Mouse (Mus musculus) midbrain, postnatal 0 days (tissue): ENCODE data around the gene Gpr6. TPM values are rescaled to one million over a fixed set of nuclear protein-coding genes. Genes with fewer than 3 reads are reported as not detected.

Experiments used
- ATAC-seq: fragments of 200-750 bp; cut with Nextera tagmentation; 2 replicates; pipeline ENCODE4 v1.8.0; 2017; ENCODE audit warnings: moderate number of reproducible peaks, mild to moderate bottlenecking, moderate TSS enrichment, moderate library complexity; ENCODE audit not compliant: low FRiP score
- DNase-seq: peaks from one replicate; pipeline ENCODE4 v3.0.0-alpha.2; 2015; ENCODE audit warnings: low spot score
- H3K27ac ChIP-seq: fragments of 300-500 bp; sonication (generic); 2 replicates; pipeline ENCODE4 v1.5.1; 2014; ENCODE audit warnings: low read depth, mild to moderate bottlenecking, low read length, mixed read lengths
- H3K27me3 ChIP-seq: fragments of 300-500 bp; sonication (generic); 2 replicates; pipeline ENCODE4 v1.6.1; 2014; ENCODE audit warnings: low read length, control low read depth, mixed read lengths; ENCODE audit not compliant: insufficient read depth
- H3K36me3 ChIP-seq: fragments of 300-500 bp; sonication (generic); 2 replicates; pipeline ENCODE4 v1.6.1; 2014; ENCODE audit warnings: low read length, control low read depth, mixed read lengths; ENCODE audit not compliant: insufficient read depth
- H3K4me1 ChIP-seq: fragments of 300-500 bp; sonication (generic); 2 replicates; pipeline ENCODE4 v1.6.1; 2014; ENCODE audit warnings: mild to moderate bottlenecking, control low read depth, antibody characterized with exemption, low read length, mixed read lengths; ENCODE audit not compliant: insufficient read depth
- H3K4me2 ChIP-seq: fragments of 300-500 bp; sonication (generic); 2 replicates; pipeline ENCODE4 v1.6.1; 2014; ENCODE audit warnings: low read depth, mild to moderate bottlenecking, low read length, mixed read lengths; ENCODE audit not compliant: poor library complexity, severe bottlenecking
- H3K4me3 ChIP-seq: fragments of 300-500 bp; sonication (generic); 2 replicates; pipeline ENCODE4 v1.5.1; 2014; ENCODE audit warnings: low read depth, mild to moderate bottlenecking, low read length, moderate library complexity
- H3K9ac ChIP-seq: fragments of 300-500 bp; sonication (generic); replicated peaks from 2 replicates; pipeline ENCODE4 v1.6.1; 2014; ENCODE audit warnings: mild to moderate bottlenecking, low read length, moderate library complexity, mixed read lengths; ENCODE audit not compliant: poor library complexity, severe bottlenecking
- H3K9me3 ChIP-seq: fragments of 300-500 bp; sonication (generic); 2 replicates; pipeline ENCODE4 v1.6.1; 2016; ENCODE audit warnings: low read length, control low read depth
- CTCF ChIP-seq: IDR thresholded peaks from 2 replicates; pipeline ENCODE4 v1.5.1; 2016; ENCODE audit warnings: antibody characterized with exemption, mild to moderate bottlenecking
- WGBS: fragments of 180-500 bp; shearing (Covaris S2); extraction: QIAGEN DNeasy Blood & Tissue Kit; methylation state at CpG from one replicate; pipeline ENCODE4 v1.1.7; 2014; 5-methylcytosine and 5-hydroxymethylcytosine counted together
- polyA plus RNA-seq: library from polyadenylated mRNA; unstranded; fragments of >200 nt; fragmentation: Nextera tagmentation; extraction: Ambion mirVana; gene quantifications from 2 replicates; pipeline ENCODE4 v1.2.1, GENCODE M21; 2015
- total RNA-seq: library from RNA; depleted of rRNA; stranded (reverse); fragments of >200 nt; gene quantifications from 2 replicates; pipeline ENCODE4 v1.2.3, GENCODE M21; 2014; rRNA removed

Gpr6 gene
- total and polyA plus RNA-seq, 2 experiments from 2014 or later, result 1.6 to 6.5 TPM

DNA sequence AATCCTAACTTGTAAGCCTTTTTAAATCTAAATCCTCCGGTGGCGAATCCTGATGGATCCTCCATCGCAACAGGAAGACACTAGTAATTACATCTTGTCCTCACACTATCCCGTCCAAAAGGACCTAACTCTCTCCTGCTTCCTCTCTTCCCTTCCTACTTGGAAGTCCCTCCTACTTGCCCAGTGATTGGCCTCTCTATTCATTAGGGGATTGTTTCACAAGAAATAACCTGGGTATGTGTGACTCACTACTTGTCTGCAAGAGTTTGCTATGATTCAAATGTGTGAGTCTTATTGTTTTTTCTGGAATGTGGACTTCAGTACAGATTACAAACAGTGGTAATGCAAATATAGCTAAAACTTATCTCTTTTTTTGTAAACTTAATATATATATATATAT lies 49.9 kb downstream of the Gpr6 start:
- no peaks in the 10 kb centered on the region for H3K4me1 ChIP-seq
- H3K27me3 ChIP-seq, result no peaks in the 10 kb centered on the region
- H3K4me2 ChIP-seq, result no peak overlapping the region
- no peak overlapping the region for H3K4me3 ChIP-seq
- 97% methylated on average over 4 of the region's 4 CpGs for WGBS
- DNase-seq, result no peak
- H3K9ac ChIP-seq, result no peak overlapping the region
- H3K27ac ChIP-seq, result no peak overlapping the region
- H3K36me3 ChIP-seq, result no peaks in the 10 kb centered on the region
- no peak for ATAC-seq
- no peak for TF ChIP-seq CTCF
- H3K9me3 ChIP-seq, result no peaks in the 10 kb centered on the region

Other genes starting within 250 kb of the Gpr6 start
- gene Cdc40, start 189.0 kb downstream of the Gpr6 start, total RNA-seq, result 19.8 and 20.0 TPM in 2 replicates
- 12.7 and 13.7 TPM in 2 replicates for gene Cdc40, start 189.0 kb downstream of the Gpr6 start, polyA plus RNA-seq
- gene Wasf1, start 188.8 kb downstream of the Gpr6 start, total RNA-seq, result 28.4 and 30.4 TPM in 2 replicates
- 150 and 155 TPM in 2 replicates for gene Wasf1, start 188.8 kb downstream of the Gpr6 start, polyA plus RNA-seq
- 30.1 and 36.4 TPM in 2 replicates for gene Fig4, start 231.0 kb upstream of the Gpr6 start, total RNA-seq
- 31.0 and 32.9 TPM in 2 replicates for gene Fig4, start 231.0 kb upstream of the Gpr6 start, polyA plus RNA-seq
- gene Ak9, start 231.7 kb upstream of the Gpr6 start, total RNA-seq, result 0.11 and 0.14 TPM in 2 replicates
- 0.16 and 0.19 TPM in 2 replicates for gene Ak9, start 231.7 kb upstream of the Gpr6 start, polyA plus RNA-seq